Mouse (Mus musculus) urinary bladder, adult 2 months (tissue): ENCODE data around the gene Morn1. TPM values are rescaled to one million over a fixed set of nuclear protein-coding genes. Genes with fewer than 3 reads are reported as not detected.

Source experiments
- DNase-seq: peaks from one replicate; pipeline ENCODE4 v3.0.0; 2022; ENCODE audit warnings: low spot score
- polyA plus RNA-seq: library from polyadenylated mRNA; depleted of rRNA; stranded (reverse); fragments of >200 nt; gene quantifications from 2 replicates; pipeline ENCODE4 v1.2.3, GENCODE M21; 2012

The Morn1 gene
- polyA plus RNA-seq, 1 experiment: 7.0 TPM

DNA sequence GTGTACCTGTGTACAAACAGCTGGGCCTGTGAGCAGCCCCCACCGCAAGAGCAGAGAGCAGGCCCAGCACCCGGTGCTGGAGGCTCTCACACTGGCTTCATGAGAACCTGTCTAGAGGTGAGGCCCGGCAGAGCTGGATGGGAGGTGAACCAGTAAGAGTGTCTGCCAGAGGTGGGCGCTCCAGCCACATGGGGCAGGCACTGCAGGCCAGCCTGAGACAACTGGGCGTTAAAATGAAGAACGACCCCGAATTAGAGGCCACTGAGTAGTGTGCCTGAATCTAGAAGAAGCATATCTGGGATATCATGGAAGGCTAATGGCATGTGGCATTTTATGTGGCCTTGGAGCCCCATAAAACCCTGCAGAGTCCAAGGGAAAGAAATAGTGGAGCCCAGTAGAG, 33.7 kb downstream of the Morn1 start:
- DNase-seq: no peak

DNA sequence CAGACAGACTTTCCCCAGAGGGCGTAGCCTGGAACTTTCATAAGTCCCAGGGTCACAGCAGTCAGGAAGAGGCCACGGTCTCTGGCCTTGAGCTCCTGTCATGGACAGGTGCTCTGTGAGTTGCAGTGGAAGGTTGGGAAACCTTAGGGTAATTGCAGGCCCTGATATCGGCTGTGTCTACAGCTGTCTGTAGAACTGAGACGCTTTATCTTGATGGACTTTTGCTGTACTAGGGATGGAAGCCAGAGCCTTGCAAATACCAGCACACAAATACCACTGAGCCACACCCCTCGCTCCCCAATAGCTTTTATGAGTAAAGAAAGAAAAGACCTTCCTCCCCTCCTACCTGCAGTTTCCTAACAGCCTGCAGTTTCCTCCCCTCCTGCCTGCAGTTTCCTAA, 34.2 kb downstream of the Morn1 start:
- DNase-seq: no peak

DNA sequence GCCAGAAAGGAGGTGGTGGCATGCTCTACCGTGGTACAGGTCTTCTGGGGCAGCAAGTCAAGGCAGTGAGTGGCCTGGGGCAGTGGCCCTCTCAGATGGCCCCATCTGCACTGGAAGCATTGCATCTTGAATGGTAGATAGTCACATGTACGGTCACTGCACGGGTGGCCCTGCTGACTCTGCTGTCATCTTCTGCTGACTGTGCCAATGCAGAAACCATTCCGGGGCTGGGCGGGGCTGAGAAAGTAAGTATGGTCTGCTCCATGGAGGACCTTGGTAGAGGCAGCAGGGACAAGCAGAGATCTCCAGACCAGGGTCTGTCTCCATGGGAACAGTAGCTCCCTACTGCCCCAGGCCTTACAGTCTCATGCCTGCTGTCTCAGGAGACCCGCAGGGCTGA, 34.8 kb downstream of the Morn1 start:
- DNase-seq: no peak

DNA sequence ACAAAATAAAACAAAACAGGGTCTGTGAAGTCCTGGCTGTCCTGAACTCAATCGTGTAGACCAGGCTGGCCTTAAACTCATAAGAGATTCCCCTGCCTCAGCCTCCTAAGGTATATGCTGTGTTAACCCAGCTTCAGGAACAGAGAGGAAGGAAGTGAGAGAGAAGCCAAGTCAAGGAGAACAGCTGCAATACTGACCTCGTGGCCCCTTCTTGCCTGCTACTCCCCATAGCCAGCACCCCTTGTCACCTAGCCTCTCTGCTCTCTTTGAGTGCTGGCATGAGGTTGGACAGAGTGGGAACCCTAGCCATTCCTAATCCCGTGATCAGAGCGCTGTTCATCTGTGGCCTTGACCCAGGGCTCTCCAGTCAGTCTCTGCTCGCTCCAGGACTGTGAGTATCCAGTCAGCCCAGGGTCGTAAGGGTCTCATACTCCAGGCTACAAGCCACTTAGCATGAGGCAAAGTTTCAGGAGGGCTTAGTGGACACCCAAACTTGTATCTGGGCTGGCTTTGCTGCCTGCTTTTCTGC, 35.6 kb downstream of the Morn1 start:
- no peak for DNase-seq

DNA sequence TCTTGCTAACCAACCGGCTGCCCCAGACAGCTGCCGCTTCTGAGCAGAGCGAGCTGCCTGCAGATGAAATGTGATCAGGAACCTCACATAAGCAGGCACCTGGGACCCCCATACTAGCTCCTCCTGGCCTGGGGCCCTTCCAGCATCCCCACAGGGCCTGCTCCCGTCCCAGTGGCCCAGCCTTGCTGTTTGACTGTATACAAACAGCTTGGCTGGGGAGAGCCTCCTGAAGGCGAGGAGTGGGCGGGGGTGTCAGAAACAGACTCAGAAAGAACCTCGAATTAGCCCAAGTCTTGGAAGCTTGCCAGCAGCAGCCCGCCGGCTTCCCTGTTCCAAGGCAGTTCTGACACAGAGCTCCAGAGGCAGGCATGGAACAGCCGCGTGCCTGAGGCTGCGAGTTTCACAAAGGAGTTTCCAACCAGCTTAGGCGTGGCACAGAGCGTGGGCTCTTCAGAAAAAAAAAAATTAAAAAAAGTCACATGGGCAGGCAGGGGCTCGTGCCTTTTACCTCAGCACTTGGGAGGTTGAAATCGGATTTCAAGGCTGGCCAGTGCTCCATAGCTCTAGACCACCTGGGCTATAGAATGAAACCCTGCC, 36.2 kb downstream of the Morn1 start:
- DNase-seq: no peak

DNA sequence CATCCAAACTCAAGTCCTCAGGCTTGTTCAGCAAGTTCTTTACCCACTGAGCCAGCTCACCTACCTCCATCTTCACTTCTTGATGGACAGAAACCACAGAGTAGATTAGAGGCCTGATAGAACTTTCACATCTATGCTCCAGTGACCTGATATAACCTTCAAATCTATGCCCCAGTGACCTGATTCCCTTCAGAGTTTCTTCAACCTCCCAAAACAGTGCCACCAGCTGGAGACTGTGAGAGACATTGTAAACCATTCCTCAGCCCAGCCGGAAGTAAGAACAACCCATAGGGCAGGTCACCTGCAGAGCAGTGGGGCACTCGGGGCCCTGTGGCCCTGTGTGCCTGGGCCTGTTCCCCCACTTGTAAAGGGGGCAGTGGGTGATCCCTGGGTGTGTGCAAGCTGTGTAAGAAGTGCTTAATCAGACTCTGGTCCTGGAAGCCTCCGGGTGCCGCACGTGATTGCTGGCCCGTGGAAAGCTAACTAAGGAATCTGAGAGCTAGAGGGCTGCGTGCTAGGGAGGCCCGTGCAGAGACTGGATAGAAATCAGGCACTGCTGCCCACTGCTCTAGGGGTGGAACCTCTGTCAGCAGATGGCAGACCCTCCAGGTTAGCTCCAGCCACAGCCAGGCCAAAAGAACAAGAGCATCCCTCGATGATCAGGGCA, 37.6 kb downstream of the Morn1 start:
- DNase-seq: no peak

DNA sequence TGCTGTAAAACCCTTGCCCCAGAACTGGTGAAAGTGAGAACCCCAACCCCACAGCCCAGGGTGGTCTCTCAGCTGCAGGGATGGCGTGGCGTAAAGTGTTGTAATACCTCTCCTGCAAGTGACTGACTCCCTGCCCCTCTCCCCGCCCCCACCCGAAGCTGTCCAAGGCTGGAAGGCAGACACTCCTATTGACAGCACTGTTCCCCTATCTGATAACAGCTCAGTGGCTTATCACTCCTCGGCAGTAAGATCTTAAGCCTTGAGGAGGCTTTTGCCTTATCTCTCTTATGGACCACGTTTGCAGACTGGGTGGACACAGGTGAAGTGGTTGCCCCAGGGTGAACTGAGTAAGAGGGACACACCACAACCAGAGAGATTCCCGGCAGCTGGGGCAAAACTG, 38.9 kb downstream of the Morn1 start:
- no peak for DNase-seq

DNA sequence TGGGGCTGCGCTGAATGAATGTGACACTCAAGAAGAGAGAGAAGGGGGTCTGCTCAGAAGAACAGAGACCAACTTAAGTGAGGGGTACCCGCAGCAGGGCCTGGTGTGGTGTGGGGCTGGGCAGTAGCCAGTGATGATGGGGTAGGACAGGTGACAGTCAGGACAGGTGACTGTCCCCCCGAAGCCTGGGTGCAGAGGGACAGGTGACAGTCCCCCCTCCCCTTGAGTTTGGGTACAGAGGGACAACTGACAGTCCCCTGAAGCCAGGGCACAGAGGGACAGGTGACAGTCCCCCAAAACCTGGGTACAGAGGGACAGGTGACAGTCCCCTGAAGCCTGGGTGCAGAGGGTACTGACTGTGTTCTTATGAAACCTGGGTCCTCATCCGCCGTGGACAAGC, 39.8 kb downstream of the Morn1 start:
- no peak for DNase-seq

DNA sequence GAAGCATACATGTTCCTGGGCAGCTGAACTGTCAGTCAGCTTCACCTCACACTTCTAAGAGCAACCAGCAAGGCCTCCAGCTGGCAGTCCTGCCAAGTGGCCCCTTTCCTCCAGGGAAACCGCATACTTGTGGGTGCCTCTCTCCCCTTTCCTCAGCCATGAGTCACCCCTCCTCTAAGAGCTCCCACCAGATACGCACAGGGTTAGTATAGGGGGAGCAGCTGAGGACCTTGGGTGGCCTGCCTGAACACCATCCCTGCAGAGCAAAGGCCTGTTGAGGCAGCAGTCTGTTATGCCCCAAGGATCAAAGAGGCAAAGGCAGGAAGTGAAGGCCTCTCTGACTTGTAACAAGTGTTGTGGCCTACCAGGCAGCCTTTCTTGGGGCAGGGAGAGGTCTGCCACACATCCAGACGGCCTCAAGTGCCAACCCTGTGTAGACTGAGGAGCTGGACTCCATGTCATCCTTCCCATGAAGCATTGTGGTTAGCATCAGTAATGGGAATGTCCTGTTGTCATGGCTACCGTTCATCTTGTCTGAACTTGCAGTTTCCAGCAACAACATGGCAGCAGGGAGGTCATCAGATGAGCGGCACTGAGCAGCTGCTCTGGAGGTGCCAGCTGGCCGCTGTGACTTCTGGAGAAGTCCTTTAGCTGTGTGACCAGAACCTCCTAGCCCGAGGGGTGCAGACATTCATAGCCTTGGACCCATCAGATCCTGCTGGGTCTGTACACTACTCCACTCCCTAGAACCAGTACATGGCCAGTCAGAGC, 40.4 kb downstream of the Morn1 start:
- DNase-seq: no peak

DNA sequence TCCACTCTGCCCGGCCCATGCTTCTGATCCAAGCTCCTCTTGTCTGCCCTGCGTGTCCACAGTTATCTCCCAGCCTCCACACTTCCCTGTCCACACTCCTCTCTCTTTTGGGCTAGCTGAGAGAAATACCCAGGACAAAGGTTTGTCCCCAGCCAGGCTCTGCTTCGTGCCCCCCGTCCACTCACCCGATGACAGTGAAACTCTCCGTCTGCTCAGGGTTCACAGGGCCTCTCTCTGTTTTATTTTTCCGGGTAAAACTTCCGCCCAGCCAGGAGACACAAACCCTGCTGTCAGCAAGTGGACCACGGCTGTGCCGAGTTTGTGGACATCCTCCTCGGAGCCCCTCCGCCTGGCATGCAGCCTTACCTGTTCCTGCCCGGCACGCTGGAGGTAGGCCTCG, 42.0 kb downstream of the Morn1 start:
- no peak for DNase-seq

DNA sequence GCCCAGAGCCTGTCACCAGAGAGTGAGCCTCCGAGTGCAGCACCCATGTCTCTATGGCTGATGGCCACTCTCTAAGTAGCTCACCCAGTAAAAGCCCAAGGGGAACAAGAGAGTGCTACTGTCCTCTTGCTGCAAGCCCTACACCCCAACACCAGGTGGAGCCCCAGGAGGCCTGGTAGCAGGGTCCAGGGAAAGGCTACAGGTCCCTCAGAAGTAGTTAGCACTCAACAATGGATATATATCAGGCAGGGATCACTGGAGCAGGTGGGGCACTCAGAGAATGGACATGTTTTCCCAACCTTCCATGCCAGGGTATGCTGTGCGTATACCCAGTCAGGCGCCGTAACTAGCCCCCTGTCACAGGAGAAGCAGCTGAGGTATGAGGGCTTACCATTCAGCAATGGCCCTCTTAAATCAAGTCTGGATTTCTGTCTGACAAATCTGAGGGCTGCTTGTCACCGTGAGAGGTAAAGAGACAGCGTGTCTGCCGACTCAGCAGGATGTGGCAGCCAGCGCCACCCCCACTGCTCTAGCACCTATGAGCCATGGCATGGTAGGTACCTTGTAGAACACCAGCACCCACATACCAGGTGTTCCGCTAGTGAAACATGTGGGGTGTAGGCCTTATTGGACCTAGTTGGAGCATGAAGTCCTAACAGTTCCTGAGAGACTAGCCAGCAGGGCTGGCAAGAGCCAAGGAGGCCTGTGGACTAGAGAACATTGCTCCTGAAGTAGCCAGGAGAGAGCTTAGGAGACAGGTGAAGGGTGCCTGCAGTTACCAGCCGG, 42.9 kb downstream of the Morn1 start:
- DNase-seq: no peak

DNA sequence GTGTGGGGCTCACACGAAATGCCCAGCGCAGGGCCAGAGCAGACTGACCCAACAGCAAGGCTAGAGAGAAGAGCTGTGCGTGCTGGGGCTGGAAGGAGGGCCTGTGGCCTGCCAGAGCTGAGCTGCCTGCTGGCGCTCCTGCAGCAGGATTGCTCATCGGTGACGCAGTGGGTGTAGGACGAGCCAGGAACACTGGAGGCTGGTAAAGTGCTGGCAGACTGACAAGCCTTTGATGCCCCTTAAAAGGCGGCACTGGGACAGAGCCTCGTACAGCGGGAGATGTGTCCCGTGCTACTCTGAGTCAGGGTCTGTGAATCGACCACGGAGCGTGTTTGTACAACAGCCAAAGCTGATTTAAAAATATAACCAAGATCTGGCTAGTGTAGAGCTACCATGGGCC, 43.6 kb downstream of the Morn1 start:
- peak; percentile 65 for DNase-seq

DNA sequence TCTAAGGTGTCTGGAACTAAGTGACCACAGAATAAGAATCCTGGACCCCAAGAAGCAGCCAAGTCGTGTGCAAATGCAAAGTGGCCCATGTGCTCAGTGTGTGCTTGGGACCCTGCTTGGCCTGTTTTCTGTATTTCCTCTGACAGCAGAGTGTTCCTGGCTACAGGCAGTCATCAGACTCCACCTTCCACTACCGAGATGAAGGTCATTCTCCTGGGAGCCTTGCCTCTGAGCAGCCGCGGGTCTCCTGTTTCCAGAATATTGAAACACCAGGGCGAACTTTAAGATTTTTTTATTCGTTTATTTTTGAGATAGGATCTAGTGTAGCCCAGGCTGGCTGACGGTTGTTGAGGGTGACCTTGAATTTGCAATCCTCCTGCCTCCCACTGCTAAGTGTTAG, 44.2 kb downstream of the Morn1 start:
- no peak for DNase-seq

DNA sequence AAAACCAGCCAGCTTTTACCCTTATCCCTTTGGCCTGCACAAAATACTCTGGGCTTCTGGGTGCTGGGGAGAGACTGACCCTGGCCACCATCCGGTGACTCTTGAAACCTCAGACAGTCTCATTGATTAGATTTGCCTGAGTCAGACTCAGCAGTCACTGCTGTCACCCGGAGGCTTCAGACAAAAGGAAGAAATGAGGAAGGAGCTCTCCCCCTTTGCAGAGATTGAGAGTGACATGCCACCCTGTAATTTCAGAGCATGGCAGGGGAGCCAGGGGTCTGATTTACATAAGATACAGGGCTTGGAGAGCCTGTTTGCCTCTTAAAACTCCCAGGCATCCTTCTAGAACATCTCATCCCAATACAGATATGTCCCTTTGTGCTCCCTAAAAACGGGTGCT, 46.8 kb downstream of the Morn1 start:
- DNase-seq: no peak

DNA sequence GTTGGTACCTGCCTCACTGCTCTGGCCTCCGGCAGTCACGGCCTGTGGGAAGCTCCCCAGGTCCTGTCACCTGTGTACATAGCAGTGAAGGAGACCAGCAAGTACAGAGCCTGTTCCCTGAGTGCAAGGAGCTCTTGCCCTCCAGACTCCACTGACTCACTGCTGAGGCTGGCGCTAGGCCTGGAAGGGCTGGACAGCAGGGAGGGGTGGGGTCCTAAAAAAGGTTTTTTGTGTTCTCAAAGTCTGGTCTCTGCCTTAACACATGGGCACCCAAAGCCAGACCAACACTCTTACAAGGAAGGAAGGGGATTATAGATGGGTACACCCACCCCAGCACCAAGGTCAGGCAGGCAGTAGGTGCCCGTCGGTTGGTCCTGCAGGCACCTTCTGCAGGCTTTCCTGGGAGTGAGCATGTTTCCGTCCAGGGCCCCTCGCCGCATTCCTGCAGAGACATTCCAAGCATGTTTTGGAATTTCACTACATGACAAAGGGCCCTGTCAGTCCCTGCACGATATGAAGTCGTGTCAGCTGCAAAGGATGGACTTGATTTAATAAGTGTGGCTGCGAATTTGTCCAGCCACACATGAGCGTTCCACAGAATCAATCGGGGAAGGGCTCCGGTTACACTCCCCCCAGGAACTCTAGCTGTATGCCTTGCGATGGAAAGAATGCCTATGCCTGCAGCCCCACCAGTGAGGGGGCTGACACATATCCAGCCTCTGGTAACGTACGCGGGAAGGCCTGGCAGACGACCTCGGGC, 47.5 kb downstream of the Morn1 start:
- no peak for DNase-seq

DNA sequence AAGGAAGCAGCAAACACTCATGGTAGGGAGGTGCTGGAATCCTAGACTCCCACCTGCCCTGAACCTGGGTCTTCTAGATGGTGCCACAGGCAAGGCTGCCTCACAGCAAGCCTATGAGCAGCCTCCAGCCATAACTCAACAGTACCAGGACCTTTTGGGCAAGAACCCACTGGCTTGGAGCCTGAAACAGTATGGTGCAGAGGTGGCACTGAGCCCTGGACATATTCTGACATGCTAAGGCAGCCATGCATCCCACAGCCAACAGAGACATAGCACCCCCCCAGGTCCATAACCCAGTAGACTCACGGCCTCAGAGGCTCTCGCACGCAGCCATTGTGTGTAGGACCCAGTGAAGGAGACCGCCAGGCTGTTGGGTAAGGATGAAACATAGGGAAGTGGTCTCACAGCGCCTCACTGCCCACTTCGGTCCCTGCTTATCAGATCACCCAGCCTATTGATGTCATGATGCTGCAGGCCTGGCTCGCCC, 48.4 kb downstream of the Morn1 start:
- no peak for DNase-seq

DNA sequence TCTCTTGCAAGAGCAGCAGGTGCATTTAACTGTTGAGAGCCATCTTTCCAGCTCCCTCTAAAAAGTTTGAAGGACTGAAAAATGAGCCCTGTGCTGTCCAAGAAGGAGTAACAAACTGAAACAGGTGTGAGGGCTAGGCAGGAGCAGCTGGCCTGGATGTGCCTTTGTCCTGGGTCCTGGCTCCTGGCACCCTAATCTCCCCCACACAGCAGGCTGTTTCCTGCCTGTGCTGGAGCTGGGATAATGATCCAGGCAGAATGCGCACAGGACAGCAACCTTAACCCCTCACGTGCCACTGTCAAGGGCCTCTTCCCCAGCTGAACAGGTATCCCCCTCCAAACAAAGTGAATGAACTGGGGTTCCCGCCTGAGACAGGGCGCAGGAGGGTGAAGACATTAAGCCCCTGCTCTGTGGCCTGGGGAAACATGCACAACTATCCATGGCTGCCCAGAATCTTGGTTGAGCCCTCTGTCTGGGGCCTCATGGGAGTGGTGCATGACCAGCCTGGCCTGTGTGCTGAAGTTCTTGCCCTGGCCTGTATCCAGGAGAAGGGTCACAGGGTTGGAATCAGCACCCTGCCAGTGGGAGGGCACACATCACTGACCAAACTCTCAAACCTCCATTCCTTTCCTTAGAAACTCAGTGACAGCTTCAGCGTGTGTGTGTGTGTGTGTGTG, 49.7 kb downstream of the Morn1 start:
- no peak for DNase-seq

DNA sequence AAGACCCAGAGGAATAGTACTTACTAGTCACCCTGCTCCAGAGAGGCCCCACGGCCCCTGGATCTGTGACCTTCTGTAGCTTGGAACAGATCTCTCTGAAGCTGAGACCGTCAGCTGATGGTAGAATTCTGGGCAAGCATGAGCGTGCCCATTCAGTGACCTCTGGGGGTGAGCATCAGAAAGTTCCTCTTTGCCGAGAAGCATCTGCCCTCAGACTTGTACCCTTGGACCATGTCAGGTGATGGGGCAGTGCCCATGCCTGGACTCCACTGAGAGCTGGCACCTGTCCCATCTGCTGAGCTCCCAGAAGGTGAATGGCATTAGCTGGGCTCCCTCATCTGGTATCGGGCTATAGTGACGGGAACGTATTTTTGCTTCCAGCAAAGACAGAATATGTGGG, 51.5 kb downstream of the Morn1 start:
- no peak for DNase-seq

DNA sequence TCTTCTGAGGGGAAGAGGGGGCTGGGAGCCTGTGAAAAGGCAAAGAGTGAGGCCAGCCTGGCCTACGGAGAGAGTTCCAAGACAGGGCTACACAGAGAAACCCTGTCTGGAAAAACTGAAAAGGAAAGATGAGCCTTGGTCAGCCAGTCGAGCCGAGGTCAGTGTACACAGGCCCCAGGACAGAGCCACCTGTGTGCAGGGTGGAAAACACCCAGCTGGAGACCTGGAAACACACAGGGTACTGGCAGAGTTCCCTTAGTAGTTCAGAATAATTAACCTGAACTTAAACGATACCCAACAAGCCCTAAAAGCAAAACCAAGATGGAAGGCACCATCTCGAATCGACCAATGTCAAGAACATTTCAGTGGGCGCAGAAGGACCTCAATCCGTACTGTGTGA, 52.1 kb downstream of the Morn1 start:
- no peak for DNase-seq

DNA sequence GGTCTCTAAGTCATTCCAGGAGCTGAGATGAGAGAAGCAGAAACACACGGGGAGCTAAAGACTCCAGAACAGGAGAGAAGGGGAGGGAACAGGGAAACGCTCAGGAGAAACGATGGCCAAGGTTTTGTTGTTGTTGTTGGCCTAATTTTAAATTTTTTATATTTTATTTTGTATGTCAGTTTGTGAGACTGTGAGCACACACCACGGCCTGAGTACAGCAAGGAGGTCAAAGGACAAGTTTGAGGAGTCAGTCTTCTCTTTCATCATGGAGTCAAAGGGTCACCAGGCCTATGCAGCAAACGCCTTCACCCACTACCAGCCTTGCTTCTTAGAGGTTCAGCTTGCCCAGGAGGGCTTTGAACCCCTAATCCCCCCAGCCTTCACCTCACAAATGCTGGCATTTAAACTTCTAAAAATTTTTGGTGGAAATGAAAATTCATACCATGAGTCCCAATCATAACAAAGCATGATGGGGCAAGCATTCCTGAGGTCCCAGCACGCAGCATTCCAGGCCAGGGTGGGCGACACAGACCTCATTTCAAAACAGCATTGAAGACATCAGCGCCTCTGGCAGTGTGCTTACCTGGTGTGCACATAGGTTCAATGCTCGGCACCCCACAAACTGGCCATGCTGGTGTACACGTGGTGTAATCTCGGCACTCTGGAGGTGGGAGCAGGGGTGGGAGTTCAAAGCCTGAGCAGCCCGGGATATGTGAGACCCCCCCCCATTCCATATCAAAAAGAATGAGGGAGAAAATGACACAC, 53.1 kb downstream of the Morn1 start:
- DNase-seq: no peak
